Mouse (Mus musculus) kidney, postnatal 25 days (tissue): ENCODE data around the gene Lefty1.
"Not testable (repeated sequence)": the region's sequence is repeated elsewhere in the genome, so short reads cannot be mapped to it uniquely, and the experiment has no call there.

ENCODE experiments used
- DNase-seq, 2 experiments: peaks; one replicate each; pipeline ENCODE4 v3.0.0; 2021; ENCODE audit warnings: mixed read lengths in 2 of 2

Lefty1 gene

DNA sequence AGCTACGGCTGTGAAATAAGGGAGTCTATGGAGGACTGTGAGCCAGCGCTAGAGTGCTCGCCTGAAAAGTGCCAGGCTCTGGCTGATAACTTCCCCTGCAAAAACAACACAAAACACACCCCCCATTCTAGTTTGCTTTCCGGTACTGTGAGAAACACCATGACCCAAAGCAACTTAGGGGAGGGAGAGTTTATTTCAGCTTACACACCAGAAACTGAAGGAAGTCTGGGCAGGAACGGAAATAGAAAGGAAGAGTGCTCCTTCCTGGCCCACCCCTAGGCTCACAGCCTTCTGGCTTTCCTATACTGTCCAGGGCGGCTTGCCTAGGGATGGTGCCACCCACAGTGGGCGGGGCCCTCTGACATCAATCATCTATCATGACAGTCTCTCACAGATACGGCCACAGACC lies 22.2 kb downstream of the Lefty1 start:
- peak; percentile 79 to 83 for DNase-seq

GRCm38 (mm10) chr1:180957989-180958388 lies 23.2 kb downstream of the Lefty1 start:
- peak in 1 of 2 experiments; percentile 65 for DNase-seq

DNA sequence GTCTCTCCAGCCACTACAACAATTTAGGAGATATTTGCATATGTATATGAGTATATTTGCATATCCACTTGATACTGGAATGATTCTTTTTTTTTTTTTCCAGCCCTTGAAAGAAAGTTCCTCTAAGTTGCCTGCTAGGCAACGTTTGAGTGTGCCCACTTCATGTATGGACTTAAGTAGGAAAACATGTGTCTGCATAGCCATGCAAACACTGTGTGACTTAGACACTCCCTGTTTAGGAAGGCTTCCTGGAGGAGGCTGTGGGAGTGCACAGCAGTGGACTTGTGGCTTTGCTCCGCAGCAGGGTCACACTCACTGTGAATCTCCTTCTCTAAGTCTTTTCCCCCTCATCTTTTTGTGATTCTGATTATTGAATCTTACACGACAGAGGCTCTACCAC lies 24.0 kb downstream of the Lefty1 start:
- DNase-seq = no peak

DNA sequence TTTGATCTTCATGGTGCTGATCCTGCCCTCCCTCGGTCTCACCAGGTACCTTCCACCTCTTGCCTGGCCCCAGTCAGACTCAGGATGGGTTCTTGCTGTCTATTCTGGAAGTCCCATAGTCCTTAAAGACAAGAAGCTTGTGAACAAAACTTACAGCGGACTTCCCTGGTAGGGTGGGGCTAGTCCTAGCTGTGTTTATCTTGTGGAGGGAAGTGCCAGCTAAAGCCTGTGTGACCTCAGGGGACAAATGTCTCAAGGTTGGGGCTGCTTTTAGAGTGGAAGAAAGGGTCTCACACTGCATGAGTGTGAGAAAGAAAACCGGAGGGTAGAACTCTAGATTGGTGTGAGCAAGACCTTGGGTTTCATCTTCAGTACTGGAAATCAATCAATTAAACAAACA lies 31.0 kb downstream of the Lefty1 start:
- DNase-seq = no peak

GRCm38 (mm10) chr1:180966542-180966941 lies 31.7 kb downstream of the Lefty1 start:
- DNase-seq = peak; percentile 50 to 70

- DNase-seq = no peak
These were observed 32.4 kb downstream of the Lefty1 start for GRCm38 (mm10) chr1:180967261-180967660.

GRCm38 (mm10) chr1:180972941-180973340 lies 38.1 kb downstream of the Lefty1 start:
- no peak for DNase-seq

DNA sequence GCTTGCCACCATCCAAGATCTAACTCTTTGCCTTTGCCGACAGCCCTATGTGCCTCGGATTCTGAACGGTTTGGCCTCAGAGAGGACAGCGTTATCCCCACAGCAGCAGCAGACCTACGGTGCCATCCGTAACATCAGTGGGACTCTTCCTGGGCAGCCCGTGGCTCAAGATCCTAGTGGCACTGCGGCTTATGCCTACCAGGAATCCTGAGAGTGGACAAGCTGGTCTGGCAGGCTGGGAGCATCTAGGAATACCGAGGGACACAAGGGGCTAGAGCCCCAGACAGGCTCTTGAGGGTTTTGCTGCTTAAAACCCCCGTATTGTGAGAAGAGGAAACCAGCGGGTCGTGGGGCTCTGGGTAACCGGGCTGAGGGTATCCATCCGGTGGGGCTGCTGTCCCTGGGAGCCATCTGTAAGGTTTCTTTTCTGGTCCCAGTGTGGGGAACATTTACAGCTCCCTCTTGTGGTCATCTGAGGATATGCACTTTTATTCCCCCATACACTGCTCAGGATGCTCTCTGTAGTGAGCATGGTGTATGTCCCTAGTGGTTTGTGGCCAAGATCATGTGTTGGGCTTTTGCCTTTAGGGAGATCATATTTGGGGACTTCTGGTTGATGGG lies 39.4 kb downstream of the Lefty1 start:
- DNase-seq = peak in 1 of 2 experiments; percentile 39

DNA sequence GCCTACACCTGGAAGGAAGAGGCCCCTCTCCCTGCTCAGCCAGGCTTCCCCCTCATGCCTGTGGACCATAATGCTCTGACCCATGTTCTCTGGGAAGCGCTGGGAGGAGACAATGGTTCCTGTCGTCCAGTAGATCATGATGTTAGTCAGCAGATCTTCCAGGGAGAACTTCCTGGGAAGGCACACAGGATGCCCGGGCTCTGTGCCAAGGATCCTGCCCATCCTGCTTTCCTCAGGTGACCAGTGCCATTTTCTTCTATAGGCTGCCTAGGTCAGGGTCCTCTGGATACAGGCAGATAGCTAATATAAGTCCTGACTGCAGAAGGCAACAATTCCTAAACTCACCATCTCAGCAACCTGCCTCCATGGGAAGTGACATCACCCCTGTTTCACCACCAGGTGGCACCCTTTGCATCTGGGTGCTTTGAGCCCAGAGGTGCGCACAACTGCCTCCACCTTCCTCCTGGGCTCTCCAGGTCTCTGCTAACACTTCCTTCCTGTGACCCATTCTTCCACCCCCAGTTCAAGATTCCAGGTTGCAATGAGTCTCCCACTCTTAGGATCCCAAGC lies 41.4 kb downstream of the Lefty1 start:
- DNase-seq = peak; percentile 48 to 71

DNA sequence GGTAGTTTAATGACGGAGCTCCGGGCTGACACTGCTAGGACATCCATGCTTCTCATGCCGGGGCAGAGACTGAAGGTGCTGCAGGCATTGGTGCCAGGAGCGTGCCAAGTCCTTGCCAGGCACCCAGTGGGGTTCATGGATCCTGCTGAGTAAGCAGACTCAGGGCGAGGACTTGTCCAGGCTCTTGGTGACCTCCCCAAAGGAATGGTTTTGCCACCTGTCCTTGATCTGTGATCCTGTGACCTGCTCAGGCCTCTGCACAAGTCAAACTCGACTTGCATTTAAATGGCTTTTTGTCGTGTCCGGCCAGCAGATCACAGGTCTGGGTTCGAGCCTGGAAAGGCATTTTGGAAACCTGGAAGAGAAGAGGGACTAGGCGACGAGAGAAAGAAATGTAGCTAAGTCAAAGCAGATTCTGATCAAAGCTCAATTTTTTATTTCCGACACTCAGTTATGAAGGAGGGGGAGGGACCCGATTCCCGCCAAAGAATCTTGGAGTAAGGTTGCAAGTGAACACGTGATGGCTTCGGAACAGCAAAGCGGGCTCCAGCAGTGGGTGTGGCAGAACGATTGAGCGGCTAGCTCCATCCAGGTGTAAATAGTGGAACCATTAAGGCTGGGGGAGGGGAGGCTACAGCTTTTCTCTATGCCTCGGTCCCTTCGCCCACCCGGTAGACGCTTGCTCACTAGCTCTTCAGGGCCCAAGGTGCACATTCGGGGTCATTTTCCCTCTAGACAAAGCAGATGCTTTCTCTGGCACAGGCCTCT lies 44.8 kb downstream of the Lefty1 start:
- no peak for DNase-seq

- DNase-seq = no peak
These were observed 45.6 kb downstream of the Lefty1 start for GRCm38 (mm10) chr1:180980464-180980863.

- DNase-seq = not testable (repeated sequence)
These were observed 46.6 kb downstream of the Lefty1 start for GRCm38 (mm10) chr1:180981298-180982046.

DNA sequence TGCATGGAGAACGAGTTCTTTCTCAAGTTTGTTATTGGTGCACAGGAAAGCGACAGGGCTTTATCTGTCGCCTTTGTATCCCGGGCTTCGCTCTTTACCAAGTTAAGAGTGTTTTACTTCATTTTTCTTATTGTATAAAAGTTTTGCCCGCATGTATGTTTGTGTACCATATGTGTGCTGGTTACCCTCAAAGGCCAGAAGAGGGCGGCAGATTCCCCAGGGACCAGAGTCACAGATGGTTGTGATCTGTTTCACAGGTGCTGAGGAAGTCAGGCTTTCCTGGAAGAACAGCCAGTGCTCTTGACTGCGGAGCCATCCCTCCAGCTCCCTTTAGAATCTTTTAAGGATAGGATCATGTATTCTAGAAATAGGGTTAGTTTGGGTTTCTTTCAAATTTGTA lies 51.9 kb downstream of the Lefty1 start:
- no peak for DNase-seq

DNA sequence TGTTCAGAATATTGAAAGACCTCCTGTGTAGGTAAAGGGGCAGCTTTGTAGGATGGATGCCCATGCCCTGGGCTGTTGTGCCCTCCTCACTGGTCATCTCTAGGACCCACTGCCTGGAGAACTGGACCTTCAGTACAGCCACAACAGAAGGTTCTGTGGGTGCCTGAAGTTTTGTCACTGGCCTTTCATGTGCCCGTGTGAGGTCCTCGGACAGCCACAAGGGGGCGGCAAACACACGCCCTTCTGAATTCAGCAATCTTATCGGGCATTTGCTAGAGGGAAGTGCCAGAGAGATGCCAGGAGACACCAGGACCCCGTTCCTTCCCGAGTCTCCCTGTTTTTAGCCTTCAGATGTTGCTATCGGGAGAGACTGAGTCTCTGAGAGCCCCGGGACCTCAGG lies 52.9 kb downstream of the Lefty1 start:
- peak; percentile 71 to 78 for DNase-seq
